Mouse (Mus musculus) CD4-positive, CD25-positive, alpha-beta regulatory T cell (primary cell): Measurements from ENCODE around the gene Tpte. TPM values are rescaled to one million over a fixed set of nuclear protein-coding genes. Genes with fewer than 3 reads are reported as not detected.

Experiments
- polyA plus RNA-seq: library from polyadenylated mRNA; unstranded; fragments of 100-300 nt; shearing (Covaris generic); gene quantifications from one replicate; pipeline ENCODE4 v1.2.1, GENCODE M21; 2017

Tpte gene
- polyA plus RNA-seq, result not detected

DNA sequence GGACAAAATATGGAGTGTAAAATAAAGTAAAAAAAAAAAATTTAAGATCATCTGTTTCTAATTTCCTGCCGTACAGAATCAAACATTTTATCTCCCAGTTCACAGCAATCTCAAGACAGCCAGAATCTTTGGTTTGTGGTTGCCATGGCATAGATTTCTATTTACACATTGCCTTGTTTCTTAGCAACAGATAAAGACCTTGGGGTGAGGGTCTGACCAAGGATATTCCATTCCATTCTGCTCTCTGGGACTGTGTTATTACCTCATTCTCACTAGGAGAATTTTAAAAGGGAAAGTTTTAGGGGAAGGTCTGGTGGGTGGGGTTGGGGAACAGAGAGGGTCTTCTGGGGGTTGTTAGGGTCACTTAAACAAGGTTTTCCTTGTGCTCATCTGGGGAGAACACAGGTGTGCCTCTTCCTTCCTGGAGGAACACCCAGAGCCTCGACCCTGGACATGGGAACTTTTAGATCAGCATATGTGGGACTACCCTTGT lies at the start of gene Tpte:
Gene Tpte, plus strand, starts transcription at position 443 of the 493 bp plus-strand sequence.

DNA sequence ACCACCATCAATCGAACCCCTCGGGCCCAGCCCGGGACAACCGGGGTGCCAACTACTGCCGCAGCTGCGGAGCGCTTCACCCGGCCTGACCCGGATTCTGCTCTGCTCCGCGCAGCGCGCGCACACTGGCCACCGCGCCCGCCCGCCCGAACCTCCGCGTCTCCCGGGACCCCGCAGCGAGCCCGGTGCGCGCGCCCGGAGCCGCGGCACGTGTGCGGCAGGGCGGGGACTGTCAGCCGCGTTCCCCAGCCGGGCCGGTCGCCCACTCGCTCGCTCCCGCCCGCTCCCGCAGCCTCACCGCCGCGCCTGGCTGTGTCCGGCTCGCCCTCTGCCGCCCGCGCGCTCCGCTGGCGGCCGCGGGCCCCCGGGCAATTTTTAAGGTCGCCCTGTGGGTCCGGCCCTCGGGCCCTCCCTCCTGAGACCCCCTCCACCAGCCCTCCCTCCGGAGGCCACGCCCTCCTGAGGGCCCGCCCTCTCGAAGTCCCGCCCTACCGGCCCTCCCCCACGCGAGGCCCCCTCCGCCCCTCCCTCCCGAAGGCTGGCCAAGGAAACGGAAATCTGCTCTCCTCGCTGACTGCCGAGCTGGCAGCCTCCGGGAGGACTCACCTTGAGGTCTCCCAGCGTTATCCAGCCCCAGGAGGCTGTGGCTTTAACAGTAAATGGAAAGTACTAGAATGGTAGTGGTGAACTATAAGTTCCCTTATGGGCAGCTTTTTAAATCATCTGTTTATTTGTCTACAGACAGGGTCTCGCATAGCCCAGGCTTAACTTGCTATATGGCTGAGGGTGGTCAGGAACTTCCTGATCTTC lies 115.1 kb downstream of the Tpte start, which contains the start of gene Slc25a15:
Gene Slc25a15, minus strand, starts transcription at position 456 of the 810 bp plus-strand sequence.

DNA sequence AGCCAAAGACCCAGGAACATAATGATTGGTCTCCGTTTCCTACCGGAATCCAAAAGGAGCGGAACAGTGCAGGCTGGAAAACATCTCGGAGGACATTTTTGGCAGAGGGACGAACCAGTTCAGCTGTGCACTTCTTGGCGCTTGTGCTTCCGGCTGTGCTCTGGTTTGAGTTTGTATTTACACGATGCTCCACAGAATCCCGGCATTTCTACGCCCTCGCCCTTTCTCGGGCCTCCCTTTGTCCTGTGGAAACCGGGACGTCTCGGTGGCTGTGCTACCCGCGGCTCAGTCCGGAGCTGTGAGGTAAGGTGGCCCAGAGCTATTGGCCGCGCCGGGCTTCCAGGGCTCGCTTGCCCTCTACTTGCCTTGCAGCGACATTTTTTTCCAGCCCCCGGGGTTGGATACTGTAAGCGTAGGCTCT lies 128.1 kb downstream of the Tpte start, which contains the start of gene Mrps31:
Gene Mrps31, plus strand, starts transcription at position 80 of the 421 bp plus-strand sequence.

Other genes with a start within 250 kb of the Tpte start
- 0.12 TPM for gene Atp7b, start 223.1 kb upstream of the Tpte start, polyA plus RNA-seq
- gene Alg11, start 222.7 kb upstream of the Tpte start, polyA plus RNA-seq, result 8.4 TPM
- 0.11 TPM for gene Nek5, start 158.4 kb upstream of the Tpte start, polyA plus RNA-seq
- 4.6 TPM for gene Nek3, start 117.0 kb upstream of the Tpte start, polyA plus RNA-seq
- 2.2 TPM for gene Ckap2, start 97.6 kb upstream of the Tpte start, polyA plus RNA-seq
- 38.0 TPM for gene Vps36, start 90.6 kb upstream of the Tpte start, polyA plus RNA-seq
- 0.35 TPM for gene Thsd1, start 56.1 kb upstream of the Tpte start, polyA plus RNA-seq
- 9.4 TPM for gene Slc25a15, start 115.2 kb downstream of the Tpte start, polyA plus RNA-seq
- gene Mrps31, start 127.9 kb downstream of the Tpte start, polyA plus RNA-seq, result 31.1 TPM